Comparison of ENCODE assay signal across 8 mouse cellular contexts in the genomic region with DNA sequence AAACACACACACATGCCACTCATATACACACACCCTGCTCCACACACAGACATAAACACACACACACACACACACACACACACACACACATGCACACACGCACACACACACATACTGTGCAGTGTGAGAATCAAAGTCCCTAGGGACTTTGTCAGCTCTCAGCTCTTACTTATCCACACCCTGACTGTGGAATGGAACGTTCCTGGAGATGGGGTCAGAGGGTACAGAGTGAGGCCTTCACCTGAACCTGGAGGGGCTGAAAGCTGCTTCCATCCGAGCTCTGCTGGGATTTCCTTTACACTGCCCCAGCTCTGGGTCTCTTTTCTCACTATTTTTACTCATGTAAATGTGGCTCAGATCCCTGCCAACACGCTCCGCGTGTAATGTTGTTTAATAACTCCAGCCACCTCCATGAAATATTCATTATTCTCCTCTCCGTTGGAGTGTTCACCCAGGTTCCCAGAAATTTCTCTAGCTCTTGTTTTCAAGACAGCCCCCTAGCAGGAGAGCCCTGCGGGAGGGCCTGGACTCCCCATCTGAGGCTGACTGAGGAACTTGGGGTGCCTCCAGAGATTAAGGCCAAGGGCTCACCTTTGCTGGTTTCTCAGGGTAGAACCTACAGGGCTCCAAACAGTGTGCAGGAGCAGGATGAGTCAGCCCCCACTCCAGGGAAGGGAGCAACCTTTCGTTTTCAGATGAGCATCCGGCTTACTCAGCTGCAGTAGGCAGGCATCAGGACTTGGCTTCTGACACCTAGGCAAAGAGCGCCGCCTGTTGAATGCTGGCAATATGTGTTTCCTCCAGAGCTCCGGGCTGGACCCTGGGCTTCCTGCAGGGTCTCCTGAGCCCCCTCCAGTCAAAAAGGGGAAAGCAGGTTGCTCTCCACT.
DNase-seq lines count a peak whose midpoint lies in the region; ATAC-seq and TF ChIP-seq lines count a peak whose summit lies in the region.

No protein-coding gene starts in this region.

- H3K27ac ChIP-seq in neural tube, embryonic 15.5 days (replicated peaks), result no peak overlapping the region
- H3K27ac ChIP-seq in embryonic facial prominence, embryonic 10.5 days (replicated peaks), result 0 out of 2 replicates have a peak overlapping the region, but pooled peaks have one; percentile 12
- no peak overlapping the region for H3K27ac ChIP-seq in liver, postnatal 0 days (ENCODE audit: low read depth)

- ATAC-seq in neural tube, embryonic 15.5 days (ENCODE audit: low FRiP score), result no peak
- no peak for ATAC-seq in liver, postnatal 0 days

- no peak for TF ChIP-seq EP300 in liver, postnatal 0 days (IDR thresholded peaks at IDR 0.05; ENCODE audit: low read depth)

- H3K27me3 ChIP-seq in neural tube, embryonic 15.5 days (replicated peaks), result no peaks in the 10 kb centered on the region
- H3K27me3 ChIP-seq in embryonic facial prominence, embryonic 10.5 days (replicated peaks; ENCODE audit: low read depth, poor library complexity, severe bottlenecking), result no peaks in the 10 kb centered on the region
- H3K27me3 ChIP-seq in liver, postnatal 0 days (ENCODE audit: insufficient read depth, low read length), result no peaks in the 10 kb centered on the region

- peaks cover 8% of the 10 kb centered on the region for H3K4me1 ChIP-seq in neural tube, embryonic 15.5 days
- peaks cover 13% of the 10 kb centered on the region for H3K4me1 ChIP-seq in embryonic facial prominence, embryonic 10.5 days
- no peaks in the 10 kb centered on the region for H3K4me1 ChIP-seq in liver, postnatal 0 days (ENCODE audit: insufficient read depth)

- no peak overlapping the region for H3K9ac ChIP-seq in neural tube, embryonic 15.5 days (replicated peaks)
- H3K9ac ChIP-seq in liver, postnatal 0 days (replicated peaks), result no peak overlapping the region

- 39% methylated on average over 13 of the region's 13 CpGs for WGBS in neural tube, embryonic 15.5 days
- WGBS in embryonic facial prominence, embryonic 10.5 days, result 47% methylated on average over 13 of the region's 13 CpGs
- 54% methylated on average over 13 of the region's 13 CpGs for WGBS in liver, postnatal 0 days (ENCODE audit: insufficient replicate concordance)

- H3K4me3 ChIP-seq in neural tube, embryonic 15.5 days (replicated peaks), result no peak overlapping the region
- H3K4me3 ChIP-seq in embryonic facial prominence, embryonic 10.5 days, result no peak overlapping the region
- no peak overlapping the region for H3K4me3 ChIP-seq in liver, postnatal 0 days (ENCODE audit: low read depth, low read length)

- no peak overlapping the region for H3K4me2 ChIP-seq in neural tube, embryonic 15.5 days
- H3K4me2 ChIP-seq in liver, postnatal 0 days (ENCODE audit: low read depth, low read length), result no peak overlapping the region

- peak; percentile 64 for TF ChIP-seq CTCF in liver, postnatal 0 days (IDR thresholded peaks at IDR 0.05; ENCODE audit: low read depth)

- no peaks in the 10 kb centered on the region for H3K36me3 ChIP-seq in neural tube, embryonic 15.5 days
- no peaks in the 10 kb centered on the region for H3K36me3 ChIP-seq in embryonic facial prominence, embryonic 10.5 days (replicated peaks)
- no peaks in the 10 kb centered on the region for H3K36me3 ChIP-seq in liver, postnatal 0 days (replicated peaks; ENCODE audit: insufficient read depth, low read length)

- no peaks in the 10 kb centered on the region for H3K9me3 ChIP-seq in neural tube, embryonic 15.5 days (replicated peaks)
- no peaks in the 10 kb centered on the region for H3K9me3 ChIP-seq in embryonic facial prominence, embryonic 10.5 days
- no peaks in the 10 kb centered on the region for H3K9me3 ChIP-seq in liver, postnatal 0 days (ENCODE audit: low read length)

- peak; percentile 36 for DNase-seq in neural tube, embryonic 10.5 days (ENCODE audit: extremely low spot score, low spot score)
- DNase-seq in embryonic facial prominence, embryonic 10.5 days (ENCODE audit: low spot score), result peak; percentile 64
- DNase-seq in heart, adult 9 months (ENCODE audit: low spot score in 2 of 2), result peak; percentile 17 to 21
- peak; percentile 84 to 85 for DNase-seq in kidney, postnatal 25 days
- DNase-seq in liver, postnatal 0 days, result peak; percentile 42
- DNase-seq in retina, postnatal 7 days (ENCODE audit: low read depth, low spot score), result peak; percentile 25
- peak; percentile 28 to 63 for DNase-seq in urinary bladder, postnatal 4 days (ENCODE audit: low spot score in 2 of 2)

Comparison
In these comparisons a context has a peak if more than half of its experiments do, and no peak if none do; other contexts are left out.
1. DNase-seq: peak in every context shown above with its lines; median percentile 84 in kidney, postnatal 25 days; 64 in embryonic facial prominence, embryonic 10.5 days; 46 in urinary bladder, postnatal 4 days; 42 in liver, postnatal 0 days; 36 in neural tube, embryonic 10.5 days; 25 in retina, postnatal 7 days; 19 in heart, adult 9 months.